Mouse (Mus musculus) neural tube, embryonic 15.5 days (tissue): ENCODE data around the gene Gucd1. TPM values are rescaled to one million over a fixed set of nuclear protein-coding genes. Genes with fewer than 3 reads are reported as not detected.

ENCODE experiments used
- ATAC-seq: fragments of 200-750 bp; cut with Nextera tagmentation; 2 replicates; pipeline ENCODE4 v1.8.0; 2017; ENCODE audit warnings: mild to moderate bottlenecking, moderate TSS enrichment, moderate library complexity; ENCODE audit not compliant: low FRiP score
- H3K27ac ChIP-seq: fragments of 300-500 bp; sonication (generic); replicated peaks from 2 replicates; pipeline ENCODE4 v1.5.1; 2015; ENCODE audit warnings: mild to moderate bottlenecking, inconsistent platforms
- H3K27me3 ChIP-seq: fragments of 300-500 bp; sonication (generic); replicated peaks from 2 replicates; pipeline ENCODE4 v1.6.1; 2015; ENCODE audit warnings: inconsistent platforms
- H3K36me3 ChIP-seq: fragments of 300-500 bp; sonication (generic); 2 replicates; pipeline ENCODE4 v1.6.1; 2015; ENCODE audit warnings: inconsistent platforms
- H3K4me1 ChIP-seq: fragments of 300-500 bp; sonication (generic); 2 replicates; pipeline ENCODE4 v1.6.1; 2015; ENCODE audit warnings: inconsistent platforms
- H3K4me2 ChIP-seq: fragments of 300-500 bp; sonication (generic); 2 replicates; pipeline ENCODE4 v1.6.1; 2015; ENCODE audit warnings: inconsistent platforms, mild to moderate bottlenecking, moderate library complexity
- H3K4me3 ChIP-seq: fragments of 300-500 bp; sonication (generic); replicated peaks from 2 replicates; pipeline ENCODE4 v1.5.1; 2015; ENCODE audit warnings: mild to moderate bottlenecking, inconsistent platforms
- H3K9ac ChIP-seq: fragments of 300-500 bp; sonication (generic); replicated peaks from 2 replicates; pipeline ENCODE4 v1.6.1; 2015; ENCODE audit warnings: mild to moderate bottlenecking, inconsistent platforms
- H3K9me3 ChIP-seq: fragments of 300-500 bp; sonication (generic); replicated peaks from 2 replicates; pipeline ENCODE4 v1.6.1; 2016; ENCODE audit warnings: inconsistent platforms
- WGBS: fragments of 180-500 bp; shearing (Covaris S2); methylation state at CpG from one replicate; pipeline ENCODE4 v1.1.7; 2015; ENCODE audit warnings: mixed read lengths; 5-methylcytosine and 5-hydroxymethylcytosine counted together
- polyA plus RNA-seq: library from polyadenylated mRNA; unstranded; fragments of >200 nt; fragmentation: Nextera tagmentation; extraction: Ambion mirVana; gene quantifications from 2 replicates; pipeline ENCODE4 v1.2.1, GENCODE M21; 2015

Gucd1 gene
- polyA plus RNA-seq, 1 experiment from 2014 or later, result 19.1 TPM

DNA sequence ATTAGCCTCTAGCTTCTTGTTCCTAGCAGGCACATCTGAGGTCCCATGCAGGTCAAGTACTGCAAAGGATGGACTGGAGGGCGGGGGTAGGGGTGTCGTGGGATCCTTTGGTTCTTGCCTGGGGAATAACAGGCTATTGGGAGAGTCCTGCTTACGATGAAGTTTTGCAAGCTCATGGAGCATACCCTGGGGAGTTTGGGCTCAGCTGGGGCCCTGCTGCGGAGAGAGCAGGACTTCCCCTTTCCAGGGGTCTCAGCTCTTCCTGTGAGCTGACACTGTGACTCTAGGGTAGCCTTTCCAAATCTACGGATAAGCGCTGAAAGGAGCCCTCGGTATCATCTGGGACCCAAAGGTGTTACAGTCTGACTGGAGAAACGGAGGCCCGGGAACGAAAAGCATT, 193.4 kb downstream of the Gucd1 start:
- WGBS, result 77% methylated on average over 10 of the region's 10 CpGs
- Histone ChIP-seq H3K4me3 (no peak overlapping the region), H3K4me2 (no peak overlapping the region), H3K36me3 (no peaks in the 10 kb centered on the region), H3K4me1 (peaks cover 4% of the 10 kb centered on the region; the same call in 1 of the 2 replicates), H3K9me3 (no peaks in the 10 kb centered on the region), H3K9ac (no peak overlapping the region), H3K27me3 (peaks cover 8% of the 10 kb centered on the region; the same call in 1 of the 2 replicates), H3K27ac (no peak overlapping the region)
- no peak for ATAC-seq

GRCm38 (mm10) chr10:75323986-75324385, 193.8 kb downstream of the Gucd1 start:
- H3K9me3 ChIP-seq, result no peaks in the 10 kb centered on the region
- peaks cover 4% of the 10 kb centered on the region; the same call in 1 of the 2 replicates for H3K4me1 ChIP-seq
- H3K9ac ChIP-seq, result no peak overlapping the region
- ATAC-seq, result no peak
- H3K36me3 ChIP-seq, result no peaks in the 10 kb centered on the region
- peaks cover 12% of the 10 kb centered on the region; the same call in 1 of the 2 replicates for H3K27me3 ChIP-seq
- no peak overlapping the region for H3K4me3 ChIP-seq
- H3K27ac ChIP-seq, result no peak overlapping the region
- H3K4me2 ChIP-seq, result no peak overlapping the region
- WGBS, result 92% methylated on average over 8 of the region's 8 CpGs

DNA sequence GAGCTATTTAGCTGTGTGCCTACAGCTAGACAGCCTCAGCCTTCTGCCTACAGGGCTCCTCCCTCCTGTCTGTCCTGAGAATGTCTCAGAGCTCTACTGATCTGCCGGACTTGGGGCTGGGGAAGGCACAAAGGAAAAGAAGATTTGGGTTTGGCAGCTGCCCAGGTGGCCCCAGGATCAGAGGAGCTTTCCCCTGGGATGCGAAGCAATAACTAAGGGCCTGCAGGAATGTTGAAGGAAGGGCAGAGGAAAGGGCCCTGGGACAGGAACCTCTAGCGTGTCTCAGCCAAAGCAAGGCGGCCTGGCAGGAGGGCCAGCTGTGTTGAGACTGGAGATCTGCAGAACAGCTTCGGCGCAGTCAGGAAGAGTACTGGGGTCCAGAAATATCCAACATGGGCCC, 194.8 kb downstream of the Gucd1 start:
- ATAC-seq, result no peak
- 61% methylated on average over 6 of the region's 6 CpGs for WGBS
- H3K4me3 ChIP-seq, result no peak overlapping the region
- H3K9me3 ChIP-seq, result no peaks in the 10 kb centered on the region
- H3K27ac ChIP-seq, result no peak overlapping the region; the same call in 1 of the 2 replicates
- H3K36me3 ChIP-seq, result no peaks in the 10 kb centered on the region
- H3K27me3 ChIP-seq, result peaks cover 22% of the 10 kb centered on the region
- H3K9ac ChIP-seq, result no peak overlapping the region
- H3K4me2 ChIP-seq, result no peak overlapping the region
- peaks cover 4% of the 10 kb centered on the region; the same call in 1 of the 2 replicates for H3K4me1 ChIP-seq

DNA sequence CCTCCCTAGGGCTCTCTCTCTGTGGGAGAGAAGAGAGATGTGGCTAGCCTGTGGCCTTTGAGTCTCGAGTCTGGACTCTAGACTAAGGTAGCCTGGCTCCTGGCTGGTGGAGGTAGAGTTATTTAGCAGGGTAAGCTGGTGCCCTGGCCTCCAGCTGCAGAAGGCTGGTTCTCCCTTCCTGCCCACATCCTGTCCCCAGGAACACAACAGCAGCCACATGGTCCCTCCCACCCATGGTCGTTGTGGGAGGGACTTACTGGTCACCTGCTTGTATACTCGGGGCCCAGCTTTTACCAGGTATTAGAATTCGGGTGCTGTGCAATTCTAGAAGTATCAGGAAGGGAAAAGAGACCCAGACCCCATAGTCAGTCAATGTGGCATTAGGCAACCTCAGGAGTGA, 197.5 kb downstream of the Gucd1 start:
- Histone ChIP-seq H3K4me2 (no peak overlapping the region), H3K27me3 (peaks cover 37% of the 10 kb centered on the region)
- 71% methylated on average over 4 of the region's 4 CpGs for WGBS

GRCm38 (mm10) chr10:75318206-75318605, 199.6 kb downstream of the Gucd1 start:
- ATAC-seq, result no peak

More for the DNA sequence above, 197.5 kb downstream of the Gucd1 start:
- Histone ChIP-seq H3K4me1 (peaks cover 12% of the 10 kb centered on the region), H3K9ac (no peak overlapping the region), H3K36me3 (no peaks in the 10 kb centered on the region), H3K4me3 (no peak overlapping the region), H3K9me3 (no peaks in the 10 kb centered on the region), H3K27ac (no peak overlapping the region)
- no peak for ATAC-seq

GRCm38 (mm10) chr10:75316908-75317761, 200.6 kb downstream of the Gucd1 start:
- peaks cover 11% of the 10 kb centered on the region; the same call in 1 of the 2 replicates for H3K36me3 ChIP-seq
- H3K4me2 ChIP-seq, result peak overlapping the region; percentile 55
- H3K9ac ChIP-seq, result peak overlapping the region; percentile 30
- 2% methylated on average over 74 of the region's 81 CpGs for WGBS
- peaks cover 37% of the 10 kb centered on the region for H3K27me3 ChIP-seq
- H3K9me3 ChIP-seq, result no peaks in the 10 kb centered on the region
- ATAC-seq, result peak; percentile 49; the same call in 1 of the 2 replicates
- H3K4me3 ChIP-seq, result peak overlapping the region; percentile 42
- H3K27ac ChIP-seq, result peak overlapping the region; percentile 45
- H3K4me1 ChIP-seq, result peaks cover 12% of the 10 kb centered on the region

More at GRCm38 (mm10) chr10:75318206-75318605, 199.6 kb downstream of the Gucd1 start:
- 87% methylated on average over 6 of the region's 6 CpGs for WGBS
- 0 out of 2 replicates have a peak overlapping the region, but pooled peaks have one; percentile 42 for H3K4me3 ChIP-seq
- peaks cover 37% of the 10 kb centered on the region for H3K27me3 ChIP-seq
- H3K4me2 ChIP-seq, result peak overlapping the region; percentile 55
- H3K9me3 ChIP-seq, result no peaks in the 10 kb centered on the region
- 0 out of 2 replicates have a peak, but pooled peaks cover under 1% of the 10 kb centered on the region for H3K36me3 ChIP-seq
- peaks cover 12% of the 10 kb centered on the region for H3K4me1 ChIP-seq
- no peak overlapping the region for H3K27ac ChIP-seq
- no peak overlapping the region for H3K9ac ChIP-seq

GRCm38 (mm10) chr10:75316872-75316907, 201.1 kb downstream of the Gucd1 start, which contains the start of gene Adora2a:
TSS of gene Adora2a (plus strand) at chr10:75316877.
- peak within 1 kb of the TSS; percentile 45 for H3K27ac ChIP-seq

GRCm38 (mm10) chr10:75316472-75316871, 201.3 kb downstream of the Gucd1 start:
- H3K9ac ChIP-seq, result peak overlapping the region; percentile 30; the same call in 1 of the 2 replicates
- H3K27ac ChIP-seq, result 0 out of 2 replicates have a peak overlapping the region, but pooled peaks have one; percentile 4
- peak overlapping the region; percentile 42 for H3K4me3 ChIP-seq
- H3K4me2 ChIP-seq, result peak overlapping the region; percentile 55
- H3K27me3 ChIP-seq, result peaks cover 37% of the 10 kb centered on the region
- no peaks in the 10 kb centered on the region for H3K9me3 ChIP-seq
- H3K36me3 ChIP-seq, result peaks cover 17% of the 10 kb centered on the region; the same call in 1 of the 2 replicates
- H3K4me1 ChIP-seq, result peaks cover 12% of the 10 kb centered on the region
- WGBS, result 9% methylated on average over 9 of the region's 9 CpGs
- ATAC-seq, result peak; percentile 29; the same call in 1 of the 2 replicates

More at GRCm38 (mm10) chr10:75316872-75316907, 201.1 kb downstream of the Gucd1 start, which contains the start of gene Adora2a:
- Histone ChIP-seq H3K27me3 (peaks cover 37% of the 10 kb centered on the region), H3K4me3 (peak within 1 kb of the TSS; percentile 42), H3K4me2 (peak within 1 kb of the TSS; percentile 55), H3K9me3 (no peaks in the 10 kb centered on the region), H3K4me1 (peaks cover 12% of the 10 kb centered on the region), H3K36me3 (peaks cover 15% of the 10 kb centered on the region; the same call in 1 of the 2 replicates), H3K9ac (peak within 1 kb of the TSS; percentile 30)
- WGBS, result 3% methylated on average over 4 of the region's 4 CpGs
- no peak for ATAC-seq

DNA sequence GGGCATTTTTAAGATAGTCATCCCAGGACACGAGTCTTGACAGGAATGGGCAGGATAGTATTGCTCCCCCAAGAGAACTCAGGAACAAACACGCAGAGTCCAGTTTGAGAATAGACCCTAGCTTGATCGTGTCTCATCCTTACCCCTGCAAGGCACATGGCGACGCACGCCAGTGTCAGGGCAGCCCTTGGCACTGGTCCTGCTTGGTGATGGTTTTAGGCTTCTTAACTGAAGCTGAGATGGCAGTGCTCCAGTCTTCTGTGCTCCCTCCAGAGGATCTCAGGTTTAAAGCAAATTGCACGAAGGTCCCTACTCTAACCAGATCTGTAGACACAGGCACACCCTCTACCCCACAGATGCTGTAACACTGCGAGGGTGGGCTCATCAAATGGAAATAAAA, 202.0 kb downstream of the Gucd1 start:
- 65% methylated on average over 8 of the region's 8 CpGs for WGBS
- Histone ChIP-seq H3K9ac (no peak overlapping the region), H3K27ac (no peak overlapping the region), H3K9me3 (no peaks in the 10 kb centered on the region), H3K27me3 (peaks cover 37% of the 10 kb centered on the region), H3K4me3 (no peak overlapping the region), H3K4me1 (peaks cover 12% of the 10 kb centered on the region), H3K36me3 (peaks cover 18% of the 10 kb centered on the region; the same call in 1 of the 2 replicates), H3K4me2 (no peak overlapping the region)
- ATAC-seq, result no peak

- peaks cover 12% of the 10 kb centered on the region for H3K4me1 ChIP-seq
- H3K9me3 ChIP-seq, result no peaks in the 10 kb centered on the region
- no peak overlapping the region for H3K27ac ChIP-seq
- no peak overlapping the region for H3K9ac ChIP-seq
- H3K27me3 ChIP-seq, result peaks cover 28% of the 10 kb centered on the region
- H3K4me3 ChIP-seq, result no peak overlapping the region
- 78% methylated on average over 6 of the region's 6 CpGs for WGBS
- H3K4me2 ChIP-seq, result no peak overlapping the region
- no peak for ATAC-seq
- H3K36me3 ChIP-seq, result peaks cover 28% of the 10 kb centered on the region
Observed at GRCm38 (mm10) chr10:75314190-75314980, 203.4 kb downstream of the Gucd1 start.

- H3K27ac ChIP-seq, result no peak overlapping the region
- H3K9ac ChIP-seq, result no peak overlapping the region
- peaks cover 46% of the 10 kb centered on the region for H3K36me3 ChIP-seq
- no peaks in the 10 kb centered on the region for H3K9me3 ChIP-seq
- 89% methylated on average over 7 of the region's 7 CpGs for WGBS
- H3K4me2 ChIP-seq, result no peak overlapping the region
- H3K27me3 ChIP-seq, result peaks cover 9% of the 10 kb centered on the region
- H3K4me3 ChIP-seq, result no peak overlapping the region
- no peak for ATAC-seq
- peaks cover 9% of the 10 kb centered on the region for H3K4me1 ChIP-seq
Observed at GRCm38 (mm10) chr10:75312361-75312760, 205.4 kb downstream of the Gucd1 start.
